Mouse (Mus musculus) cerebellum, adult 11-12 months (tissue): ENCODE measurements around the gene Mepe.

Experiments
- DNase-seq: peaks from one replicate; pipeline ENCODE4 v3.0.0; 2022

Gene Mepe

DNA sequence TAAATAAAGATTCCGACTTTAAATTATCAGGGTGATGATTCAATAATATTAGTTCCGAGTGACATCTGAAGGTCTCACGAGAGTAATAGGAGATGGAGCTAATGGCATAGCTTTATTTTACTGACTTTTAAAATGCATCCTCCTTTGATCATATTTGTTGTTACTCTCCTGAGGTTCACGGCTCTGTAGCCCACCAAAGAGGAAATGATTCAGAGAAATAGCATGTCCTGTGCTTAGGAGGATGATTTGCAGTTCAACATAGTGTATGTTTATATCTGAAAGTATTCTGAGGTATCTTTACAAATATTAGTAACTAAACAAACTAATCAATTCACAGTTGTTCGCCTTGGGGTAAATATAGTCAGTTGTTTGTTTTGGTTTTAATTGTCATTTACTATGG, 32.4 kb downstream of the Mepe start:
- no peak for DNase-seq

DNA sequence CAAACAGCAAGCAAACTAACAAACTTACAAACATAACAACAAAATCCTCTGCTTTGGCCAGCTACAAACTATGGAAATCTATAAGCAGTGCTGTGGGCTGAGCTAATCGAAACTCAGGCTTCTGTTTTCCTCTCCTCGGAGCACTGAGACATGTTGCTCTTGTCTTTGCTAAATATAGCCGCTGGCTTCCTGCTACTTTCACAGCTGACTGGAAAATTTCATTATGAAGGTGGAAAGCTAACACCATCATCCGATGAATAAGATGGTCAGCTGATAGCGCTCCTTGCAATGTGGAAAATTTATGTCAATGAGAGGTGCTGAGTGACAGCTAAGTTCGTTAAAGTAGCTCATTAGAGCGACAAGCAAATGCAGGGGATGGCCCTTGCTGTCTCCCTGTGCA, 33.5 kb downstream of the Mepe start:
- DNase-seq = no peak

DNA sequence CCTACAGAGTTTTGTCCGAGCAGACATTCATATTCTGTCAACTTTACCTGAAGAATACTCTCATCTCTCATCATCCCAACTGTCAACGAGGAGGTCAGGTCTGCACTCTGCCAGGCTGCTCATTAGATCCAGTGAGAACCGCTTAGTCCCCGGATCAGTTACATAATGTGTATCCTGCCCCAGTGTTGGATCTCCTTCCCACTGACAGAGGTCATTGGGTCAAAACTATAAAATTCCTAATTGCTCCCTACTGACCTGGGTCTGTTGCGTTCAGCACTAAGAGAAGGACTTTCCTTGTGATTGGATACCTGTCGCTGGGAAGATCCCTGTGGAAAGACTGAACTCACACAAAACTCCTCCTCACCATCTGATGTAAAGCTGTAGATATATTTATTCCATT, 34.1 kb downstream of the Mepe start:
- DNase-seq = no peak

DNA sequence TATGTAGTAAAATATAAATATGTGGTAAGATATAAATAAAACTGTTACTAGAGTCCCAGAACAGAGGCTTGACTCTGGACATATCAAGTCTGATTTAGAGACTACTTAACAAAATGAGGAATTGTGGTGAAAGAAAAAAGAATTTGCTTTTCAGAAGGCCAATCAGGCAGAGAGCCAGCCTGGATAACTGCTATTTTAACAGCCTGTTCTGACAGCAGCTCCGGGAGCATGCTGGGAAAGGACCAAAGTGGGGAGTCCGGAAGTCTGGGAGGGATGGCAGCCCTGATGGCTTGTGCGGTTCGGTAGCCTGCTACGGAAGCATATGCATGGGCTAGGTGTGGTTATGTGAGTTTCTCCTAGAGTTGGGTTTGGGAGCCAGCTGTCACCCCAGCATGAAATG, 45.5 kb downstream of the Mepe start:
- DNase-seq = no peak

DNA sequence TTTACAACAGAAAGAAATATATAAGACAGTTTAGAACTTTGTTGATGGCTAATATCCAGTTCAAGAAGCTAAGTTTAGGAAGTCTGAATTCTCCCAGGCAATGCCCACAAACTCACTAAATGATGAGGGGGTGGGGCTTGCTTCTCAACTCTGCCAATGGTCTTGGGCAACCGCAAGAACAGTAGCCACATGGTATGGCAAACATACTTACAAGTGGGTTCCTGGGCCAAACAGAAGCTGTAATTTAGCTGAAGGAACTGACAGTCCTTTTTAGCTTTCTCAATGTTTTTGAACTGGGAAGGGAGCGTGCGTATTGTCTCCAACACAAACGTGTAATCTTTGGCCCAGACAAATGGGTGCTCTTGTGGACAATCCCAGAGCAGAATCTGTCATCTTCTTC, 46.2 kb downstream of the Mepe start:
- DNase-seq = no peak

DNA sequence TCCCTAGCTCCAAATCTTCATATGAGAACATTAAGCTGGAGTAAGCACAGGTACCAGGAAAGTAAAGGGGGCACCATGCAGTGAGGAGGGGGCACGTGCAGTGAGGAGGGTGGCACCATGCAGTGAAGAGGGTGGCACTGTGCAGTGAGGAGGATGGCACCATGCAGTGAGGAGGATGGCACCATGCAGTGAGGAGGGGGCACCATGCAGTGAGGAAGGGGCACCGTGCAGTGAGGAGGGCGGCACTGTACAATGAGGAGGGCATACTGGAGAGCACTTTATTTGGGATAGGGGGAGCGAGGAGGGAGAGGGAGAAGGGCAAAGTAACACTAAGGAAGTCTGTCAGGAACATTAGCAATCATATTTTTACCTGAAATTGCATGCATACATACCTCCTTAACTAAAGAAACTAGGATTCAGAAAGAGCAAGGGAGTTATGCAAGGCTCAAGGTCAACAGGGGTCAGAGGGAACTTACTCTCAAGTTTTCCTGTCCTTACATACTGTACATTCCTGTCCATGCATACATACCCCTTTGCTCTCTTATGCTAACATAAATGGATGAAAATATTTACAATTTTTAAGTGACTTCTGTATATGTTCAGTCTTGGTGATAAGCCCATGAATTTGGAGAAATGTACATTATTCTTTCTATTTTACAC, 48.6 kb downstream of the Mepe start:
- no peak for DNase-seq

DNA sequence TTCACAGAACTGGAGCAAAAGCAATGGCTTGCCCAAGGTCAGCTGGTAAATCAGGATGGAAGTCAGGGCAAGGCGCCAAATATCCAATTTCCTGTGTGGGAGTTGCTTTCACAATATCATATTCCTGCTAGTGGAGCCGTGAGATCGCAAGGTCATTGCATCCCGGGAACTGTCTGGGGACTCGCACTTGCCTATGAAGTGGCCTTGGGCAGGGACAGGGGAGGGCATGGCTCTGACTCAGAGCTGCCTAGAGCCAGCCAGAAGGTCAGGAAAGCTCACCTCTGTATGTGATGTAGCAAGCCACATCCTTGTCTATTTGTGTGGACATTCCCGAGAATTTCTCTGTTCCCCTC, 49.2 kb downstream of the Mepe start:
- no peak for DNase-seq

DNA sequence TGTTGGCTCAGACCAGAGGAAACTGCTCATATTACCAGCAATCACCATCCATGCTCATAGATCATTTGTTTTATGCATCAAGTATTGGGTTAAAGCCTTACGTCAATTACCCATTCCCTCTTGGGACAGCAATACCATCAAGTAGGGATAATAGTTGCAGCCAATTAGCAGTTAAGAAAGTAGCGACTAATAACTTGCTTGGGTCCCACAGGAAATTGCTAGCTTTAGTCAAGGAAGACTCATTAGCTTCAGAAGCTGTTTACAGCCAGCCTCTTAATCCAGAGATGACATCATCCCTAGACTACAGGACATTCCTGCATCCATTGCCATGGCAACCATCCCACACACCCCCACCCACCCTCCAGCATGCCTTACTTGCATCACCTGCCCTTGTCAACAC, 50.0 kb downstream of the Mepe start:
- no peak for DNase-seq

DNA sequence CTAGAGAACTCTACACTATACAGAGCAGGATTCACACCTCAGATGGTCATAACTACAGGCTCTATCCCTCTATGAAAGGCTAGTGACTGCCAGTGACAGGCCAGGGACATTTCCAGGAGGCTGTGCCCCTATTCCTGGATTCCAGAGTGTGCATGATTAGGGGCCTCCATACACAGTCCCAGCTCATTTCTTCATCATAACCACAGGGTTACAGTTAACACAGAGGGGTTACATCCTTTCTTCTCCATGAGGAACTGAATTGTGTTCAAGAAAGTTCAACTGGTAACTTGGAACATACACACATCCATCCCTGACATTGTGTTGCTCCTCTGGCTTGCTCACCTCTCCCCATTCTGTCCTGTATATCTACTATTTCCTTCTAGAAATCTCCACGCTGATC, 51.8 kb downstream of the Mepe start:
- no peak for DNase-seq

DNA sequence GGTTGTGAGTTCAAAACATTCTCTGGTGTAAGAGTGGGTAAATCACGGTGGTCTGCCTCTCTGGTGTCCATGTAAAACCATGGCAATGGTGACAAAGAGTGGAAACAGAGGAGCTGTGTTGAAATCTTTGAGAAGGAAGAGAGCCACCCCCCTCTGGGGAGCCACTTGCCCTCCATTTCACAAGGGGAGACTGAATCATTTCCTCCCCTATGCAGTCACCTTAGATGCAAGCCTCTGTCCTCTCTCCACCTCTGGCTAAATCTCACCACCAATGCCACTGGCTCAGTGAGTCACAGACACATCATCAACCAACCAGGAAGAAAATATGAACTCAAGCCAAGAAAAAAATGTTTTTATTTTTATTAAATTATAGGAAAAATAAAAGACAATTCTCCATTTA, 55.4 kb downstream of the Mepe start:
- no peak for DNase-seq

DNA sequence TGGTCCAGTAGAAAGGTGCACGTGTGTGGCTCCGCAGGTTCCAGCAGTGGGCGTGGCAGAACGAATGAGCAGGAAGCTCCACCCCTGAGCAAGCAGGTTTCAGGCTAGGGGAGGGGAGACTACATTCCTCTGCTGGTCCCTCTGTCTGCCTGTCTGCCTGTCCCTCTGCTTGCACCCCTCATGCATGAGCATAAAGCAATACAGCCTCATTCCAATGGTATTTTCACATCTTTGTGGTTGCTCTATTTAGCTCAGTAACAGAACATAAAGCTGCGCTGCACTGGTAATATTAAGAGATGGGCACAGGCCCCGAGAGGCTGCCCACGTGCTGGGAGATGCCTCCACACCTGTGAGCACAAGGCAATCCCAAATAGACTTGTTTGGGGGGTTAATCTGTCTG, 56.5 kb downstream of the Mepe start:
- no peak for DNase-seq

DNA sequence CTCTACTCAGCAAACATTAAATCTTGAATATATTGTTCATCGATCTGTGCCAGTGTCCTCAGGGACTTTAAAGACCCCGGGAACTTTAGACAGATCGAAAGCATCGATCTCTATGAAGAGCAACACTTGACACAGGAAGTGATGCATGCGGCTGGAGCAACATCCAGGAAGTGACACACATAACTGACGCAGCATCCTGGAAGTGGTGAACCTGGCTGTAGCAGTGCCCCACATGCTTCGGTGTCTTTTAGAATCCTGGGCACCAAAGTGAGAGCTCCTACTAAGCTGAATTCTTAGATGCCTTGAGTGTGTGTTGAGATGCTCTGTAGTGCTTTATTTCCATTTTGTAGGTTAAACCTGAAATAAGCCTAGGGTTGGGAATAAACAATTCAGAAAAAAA, 59.4 kb downstream of the Mepe start:
- DNase-seq = no peak

DNA sequence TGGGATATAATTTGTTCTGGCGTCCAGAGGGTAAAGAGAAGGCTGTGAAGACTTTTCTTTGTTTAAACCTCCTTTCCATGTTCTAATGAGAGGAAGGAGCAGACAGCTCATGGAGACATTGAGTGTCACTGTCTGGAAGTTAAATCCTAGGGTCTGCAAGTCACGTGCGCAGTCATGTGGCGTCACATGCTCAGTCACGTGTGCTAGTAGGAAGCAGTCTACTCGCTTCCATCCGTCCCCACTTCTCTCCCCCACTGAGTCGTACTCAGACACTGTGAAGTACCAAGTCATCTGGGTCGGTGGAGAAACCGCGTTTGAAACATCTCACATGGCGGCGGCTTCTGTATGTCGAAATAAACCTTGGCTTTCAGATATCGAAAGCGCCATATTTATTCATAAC, 60.4 kb downstream of the Mepe start:
- no peak for DNase-seq

DNA sequence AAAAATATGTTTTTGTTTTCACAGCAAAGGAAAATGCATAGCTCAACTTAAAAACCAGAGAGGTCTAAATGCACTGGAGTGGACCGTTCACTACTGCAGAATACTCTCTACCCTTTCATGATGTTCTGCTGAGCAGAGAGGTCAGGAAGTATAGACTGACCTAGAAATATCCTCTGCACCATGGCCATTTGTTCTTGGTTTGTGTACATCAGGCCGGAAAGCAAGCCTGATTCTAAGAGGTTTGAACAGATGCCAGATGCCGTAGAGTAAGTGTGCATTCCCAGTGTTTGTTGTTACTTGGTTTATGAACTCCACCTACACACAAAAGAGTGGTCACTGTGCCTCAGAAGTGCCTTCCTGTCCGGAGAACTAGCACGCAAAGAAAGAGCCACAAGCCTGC, 61.8 kb downstream of the Mepe start:
- no peak for DNase-seq
